Mouse (Mus musculus): ENCODE measurements around the gene Cdadc1.

Cdadc1 gene

GRCm38 (mm10) chr14:59566756-59567155 is 31.0 kb downstream of the Cdadc1 start:
- no peak for TF ChIP-seq GATA4 (IDR thresholded peaks at IDR 0.05; ENCODE audit: insufficient replicate concordance, low read length)

GRCm38 (mm10) chr14:59557886-59558285 is 39.9 kb downstream of the Cdadc1 start:
- TF ChIP-seq GATA4 (IDR thresholded peaks at IDR 0.05; ENCODE audit: insufficient replicate concordance, low read length) = no peak

DNA sequence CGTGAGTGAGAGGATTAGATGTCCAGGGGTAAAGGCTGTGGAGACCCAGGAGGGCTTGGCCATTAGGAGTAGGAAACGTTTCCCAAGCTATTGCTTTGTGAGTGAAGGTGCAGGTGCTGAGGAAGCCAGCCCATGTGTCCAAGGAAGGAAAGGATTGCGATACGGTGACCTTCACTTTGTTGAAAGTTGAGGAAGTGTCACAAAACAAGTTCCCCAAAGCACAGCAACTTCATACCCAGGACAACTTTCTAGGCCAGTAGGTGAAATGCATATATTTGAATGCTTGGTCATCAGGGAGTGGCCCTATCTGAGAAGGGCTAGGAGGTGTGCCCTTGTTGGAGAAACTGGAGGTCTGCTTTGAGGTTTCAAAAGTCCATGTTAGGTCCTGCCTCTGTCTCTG is 40.7 kb downstream of the Cdadc1 start:
- TF ChIP-seq GATA4 (IDR thresholded peaks at IDR 0.05; ENCODE audit: insufficient replicate concordance, low read length) = no peak

DNA sequence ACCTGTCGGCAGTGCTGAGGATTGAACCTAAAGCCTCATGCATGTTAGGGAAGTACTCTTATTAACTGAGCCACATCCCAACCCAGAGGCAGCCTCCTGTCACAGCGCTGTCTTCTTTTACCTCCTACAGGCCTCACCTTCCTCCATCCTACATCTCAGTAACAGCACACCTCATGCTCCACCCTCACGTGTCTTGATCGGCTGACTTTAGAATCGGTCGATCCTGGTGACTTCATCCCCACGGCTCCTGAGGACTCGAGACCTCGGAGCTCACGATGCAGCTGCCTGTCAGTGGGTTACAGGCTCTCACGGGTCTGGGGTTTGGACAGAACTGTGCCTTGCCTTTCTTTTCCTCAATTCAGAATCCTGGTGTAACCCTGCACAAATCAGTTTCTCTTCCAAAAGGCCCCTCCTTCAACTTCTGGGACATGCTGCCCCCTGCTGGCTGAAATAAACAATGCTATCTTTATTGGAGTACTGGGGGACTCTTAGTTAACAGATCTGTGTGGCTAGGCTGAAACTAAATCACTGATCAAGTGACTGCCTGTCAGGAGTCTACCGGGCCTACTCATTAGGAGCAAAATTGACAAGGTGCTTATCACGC is 41.7 kb downstream of the Cdadc1 start:
- TF ChIP-seq GATA4 (IDR thresholded peaks at IDR 0.05; ENCODE audit: insufficient replicate concordance, low read length) = no peak

- peak; percentile 53; the same call in 1 of the 2 replicates for TF ChIP-seq GATA4 (IDR thresholded peaks at IDR 0.05; ENCODE audit: insufficient replicate concordance, low read length)
Measured at GRCm38 (mm10) chr14:59555018-59555417, 42.7 kb downstream of the Cdadc1 start.

- TF ChIP-seq GATA4 (IDR thresholded peaks at IDR 0.05; ENCODE audit: insufficient replicate concordance, low read length) = no peak
Measured at GRCm38 (mm10) chr14:59554025-59554424, 43.7 kb downstream of the Cdadc1 start.

GRCm38 (mm10) chr14:59551956-59552355 is 45.8 kb downstream of the Cdadc1 start:
- TF ChIP-seq GATA4 (IDR thresholded peaks at IDR 0.05; ENCODE audit: insufficient replicate concordance, low read length) = no peak

DNA sequence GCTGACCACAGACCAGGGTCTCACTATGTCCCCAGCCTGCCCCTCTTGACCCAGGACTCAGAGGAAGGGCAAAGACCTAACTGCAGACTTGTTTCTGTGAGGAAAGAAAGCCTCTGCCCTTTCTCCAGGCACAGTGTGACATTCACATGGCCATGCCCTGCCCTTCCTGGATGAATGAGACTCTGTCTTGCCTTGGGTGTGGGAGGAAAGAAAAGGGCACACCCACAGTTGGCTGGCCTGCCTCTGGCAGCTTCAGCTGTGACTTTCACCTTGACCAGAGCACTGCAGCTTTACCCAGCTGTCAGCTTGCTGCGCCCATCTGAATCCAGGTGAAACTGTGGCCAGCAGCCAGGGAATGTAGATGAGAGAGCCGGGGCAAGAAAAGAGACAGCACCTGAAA is 46.9 kb downstream of the Cdadc1 start:
- TF ChIP-seq GATA4 (IDR thresholded peaks at IDR 0.05; ENCODE audit: insufficient replicate concordance, low read length) = no peak

DNA sequence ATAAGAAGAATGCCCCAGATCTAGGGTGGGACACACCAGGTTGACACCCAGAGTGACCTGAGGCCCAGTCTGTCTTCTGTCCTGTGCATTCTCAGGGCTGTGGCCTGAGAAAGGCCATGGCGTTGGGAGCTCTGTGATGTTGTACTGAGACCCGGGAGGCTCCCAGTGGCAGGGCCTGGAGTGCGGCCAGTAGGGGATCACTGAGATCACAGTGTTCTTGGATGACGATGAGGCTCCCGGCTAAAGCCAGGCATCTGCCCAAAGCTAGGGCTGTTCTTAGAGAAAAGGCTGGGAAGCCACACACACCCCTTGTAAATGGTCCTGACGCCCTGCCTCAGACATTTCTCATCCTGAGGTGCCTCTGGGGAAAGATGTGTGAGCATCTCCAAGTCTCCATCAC is 48.7 kb downstream of the Cdadc1 start:
- no peak for TF ChIP-seq GATA4 (IDR thresholded peaks at IDR 0.05; ENCODE audit: insufficient replicate concordance, low read length)

DNA sequence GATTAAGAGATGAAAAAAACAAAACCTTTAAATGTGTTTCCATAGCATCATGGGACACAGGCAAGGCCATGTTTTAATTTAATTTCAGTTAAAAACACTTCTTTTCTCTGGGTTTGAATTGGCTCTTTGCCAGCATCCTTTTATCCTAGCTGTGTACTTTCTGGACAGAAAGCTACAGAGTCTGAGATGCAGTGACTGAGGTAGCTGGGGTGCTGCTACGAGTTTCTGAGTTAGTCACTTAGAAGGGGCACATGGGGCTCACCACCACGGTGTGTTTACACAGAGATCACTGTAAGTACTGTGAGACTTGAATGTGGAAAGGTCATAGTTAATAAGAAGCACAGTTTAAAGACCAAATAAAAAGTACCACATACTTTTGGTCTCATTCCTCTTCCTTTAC is 49.2 kb downstream of the Cdadc1 start:
- TF ChIP-seq GATA4 (IDR thresholded peaks at IDR 0.05; ENCODE audit: insufficient replicate concordance, low read length) = no peak

GRCm38 (mm10) chr14:59547530-59547929 is 50.2 kb downstream of the Cdadc1 start:
- no peak for TF ChIP-seq GATA4 (IDR thresholded peaks at IDR 0.05; ENCODE audit: insufficient replicate concordance, low read length)

DNA sequence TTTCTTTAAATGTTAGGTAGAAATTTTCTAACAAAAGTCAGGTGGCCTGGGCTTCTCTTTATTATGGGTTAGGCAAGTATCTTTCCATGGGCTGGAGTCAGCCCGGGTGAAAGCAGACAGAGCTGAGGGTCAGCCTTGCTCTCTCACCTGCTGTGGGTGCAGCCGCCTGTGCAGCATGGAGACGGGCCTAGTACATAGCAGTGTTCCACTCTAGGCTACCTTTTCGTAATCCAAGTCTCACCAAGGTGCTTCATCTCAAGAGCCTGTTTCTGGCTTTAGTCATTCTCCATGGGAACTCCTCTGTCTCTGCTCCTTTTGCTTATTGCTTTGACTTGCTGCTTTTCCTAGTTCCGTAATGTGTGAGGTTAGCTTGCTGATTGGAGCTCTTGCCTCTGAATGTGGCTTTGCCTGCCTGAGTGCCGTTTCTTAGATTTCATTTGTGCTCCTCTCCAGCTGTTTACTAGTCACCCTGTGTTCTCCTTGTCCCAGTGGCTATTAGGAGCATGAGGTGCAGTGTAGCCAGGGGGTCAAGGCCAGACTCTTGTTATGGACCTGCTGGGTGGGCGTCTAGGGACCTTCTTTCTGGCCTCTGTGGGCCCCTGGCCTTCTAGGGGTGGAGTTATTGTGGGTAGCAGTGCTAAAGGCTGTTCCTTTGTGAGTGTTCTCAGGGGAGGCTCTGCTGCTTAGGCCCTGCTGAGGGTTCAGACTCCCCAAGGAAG is 51.4 kb downstream of the Cdadc1 start:
- no peak for TF ChIP-seq GATA4 (IDR thresholded peaks at IDR 0.05; ENCODE audit: insufficient replicate concordance, low read length)

- TF ChIP-seq GATA4 (IDR thresholded peaks at IDR 0.05; ENCODE audit: insufficient replicate concordance, low read length) = no peak
Measured at GRCm38 (mm10) chr14:59543956-59544355, 53.8 kb downstream of the Cdadc1 start.

- TF ChIP-seq GATA4 (IDR thresholded peaks at IDR 0.05; ENCODE audit: insufficient replicate concordance, low read length) = no peak
Measured at GRCm38 (mm10) chr14:59543158-59543826, 54.5 kb downstream of the Cdadc1 start.

DNA sequence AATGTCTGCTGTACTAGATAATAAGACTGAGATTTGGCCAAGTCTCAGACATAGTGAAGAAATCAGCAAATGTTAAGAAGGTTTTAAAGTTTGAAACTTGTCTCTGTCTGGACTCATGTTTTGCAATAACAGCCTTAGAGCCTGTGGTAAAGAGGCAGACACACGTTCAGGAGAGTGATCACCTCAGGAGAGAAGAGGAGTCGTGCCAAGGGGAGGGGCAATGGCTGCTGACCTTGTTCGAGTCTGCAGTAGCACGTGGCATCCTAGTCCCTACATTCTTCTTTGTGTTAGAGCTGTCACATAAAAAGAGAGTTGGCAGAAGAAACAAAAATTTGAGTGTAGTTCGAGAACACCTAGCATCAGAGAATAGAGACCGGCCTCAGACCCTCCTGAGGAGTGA is 57.0 kb downstream of the Cdadc1 start:
- no peak for TF ChIP-seq GATA4 (IDR thresholded peaks at IDR 0.05; ENCODE audit: insufficient replicate concordance, low read length)

DNA sequence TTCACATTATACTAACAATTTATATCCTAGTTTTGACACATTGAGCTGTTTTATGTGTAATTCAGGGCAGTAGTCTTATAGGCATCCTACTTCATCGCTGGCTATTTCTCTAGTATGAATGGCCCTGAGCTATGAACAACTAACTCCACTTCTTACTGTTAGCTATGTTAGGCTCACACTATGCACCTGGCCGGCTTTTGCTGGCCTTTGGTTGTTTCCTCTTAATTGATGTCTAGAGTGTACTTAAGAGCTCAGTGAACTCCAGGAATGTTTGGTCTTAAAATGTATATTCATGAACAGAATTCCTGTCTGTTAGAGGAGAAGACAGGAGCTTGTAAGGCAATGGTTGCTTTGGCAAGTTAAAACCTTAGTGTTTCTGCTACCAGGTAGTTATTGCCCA is 57.5 kb downstream of the Cdadc1 start:
- no peak for TF ChIP-seq GATA4 (IDR thresholded peaks at IDR 0.05; ENCODE audit: insufficient replicate concordance, low read length)

All from liver, adult (tissue).